Mouse (Mus musculus) G1E (cell line): ENCODE results near the gene Bak1.

Source experiments
- CTCF ChIP-seq: IDR thresholded peaks from 2 replicates; pipeline ENCODE4 v1.5.1; 2012; ENCODE audit warnings: low read depth, low read length, inconsistent platforms, mixed read lengths
- GATA2 ChIP-seq: IDR thresholded peaks from 2 replicates; pipeline ENCODE4 v1.6.1; 2012; ENCODE audit warnings: low read depth, low read length, inconsistent platforms, borderline replicate concordance
- POLR2AphosphoS5 ChIP-seq: IDR thresholded peaks from 2 replicates; pipeline ENCODE4 v1.6.1; 2012; ENCODE audit warnings: low read depth, low read length, inconsistent platforms; ENCODE audit not compliant: insufficient replicate concordance

- TF ChIP-seq CTCF (peak; percentile 20; the same call in 1 of the 2 replicates), GATA2 (no peak), POLR2AphosphoS5 (no peak)
Measured at GRCm38 (mm10) chr17:27001151-27001550, 27.7 kb downstream of the Bak1 start.
